Mouse (Mus musculus) cerebellum, postnatal 10 days (tissue): ENCODE data around the gene Gpn2.

Source experiments
- DNase-seq, 2 experiments: peaks; one replicate each; pipeline ENCODE4 v3.0.0; 2021; ENCODE audit warnings: mixed read lengths in 2 of 2

Gene Gpn2

DNA sequence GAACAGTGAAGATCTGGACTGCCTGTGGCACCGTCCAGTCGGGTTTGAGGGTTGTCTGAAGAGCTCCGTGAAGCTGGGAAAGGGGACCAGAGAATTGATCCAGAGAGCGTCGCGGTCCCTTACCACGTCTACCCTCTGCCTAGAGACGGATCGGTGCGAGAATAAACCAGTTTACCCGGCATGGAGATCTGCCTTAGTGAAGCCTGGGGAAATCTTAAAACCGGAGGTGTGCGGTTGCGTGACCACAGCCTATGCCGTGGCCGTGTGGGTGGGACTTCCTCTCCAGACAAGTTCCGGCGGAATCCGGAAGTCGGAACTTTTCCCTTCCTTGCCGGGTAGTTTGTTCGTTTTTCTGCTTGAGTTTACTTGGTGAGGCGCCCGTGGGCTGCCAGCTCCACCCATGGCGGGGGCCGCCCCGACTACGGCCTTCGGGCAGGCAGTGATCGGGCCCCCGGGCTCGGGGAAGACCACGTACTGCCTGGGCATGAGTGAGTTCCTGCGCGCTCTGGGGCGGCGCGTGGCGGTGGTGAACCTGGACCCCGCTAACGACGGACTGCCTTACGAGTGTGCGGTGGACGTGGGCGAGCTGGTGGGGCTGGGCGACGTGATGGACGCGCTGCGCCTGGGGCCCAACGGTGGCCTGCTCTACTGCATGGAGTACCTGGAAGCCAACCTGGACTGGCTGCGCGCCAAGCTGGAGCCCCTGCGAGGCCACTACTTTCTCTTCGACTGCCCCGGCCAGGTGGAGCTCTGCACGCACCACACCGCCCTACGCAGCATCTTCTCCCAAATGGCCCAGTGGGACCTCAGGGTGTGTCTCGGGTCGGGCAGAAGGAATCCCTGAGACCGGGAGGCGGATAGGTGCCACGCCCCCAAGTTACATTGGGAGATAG, at the start of gene Gpn2:
Gene Gpn2 (plus strand): TSS at position 304 of the 893 bp plus-strand sequence.
- DNase-seq, result peak; percentile 86

DNA sequence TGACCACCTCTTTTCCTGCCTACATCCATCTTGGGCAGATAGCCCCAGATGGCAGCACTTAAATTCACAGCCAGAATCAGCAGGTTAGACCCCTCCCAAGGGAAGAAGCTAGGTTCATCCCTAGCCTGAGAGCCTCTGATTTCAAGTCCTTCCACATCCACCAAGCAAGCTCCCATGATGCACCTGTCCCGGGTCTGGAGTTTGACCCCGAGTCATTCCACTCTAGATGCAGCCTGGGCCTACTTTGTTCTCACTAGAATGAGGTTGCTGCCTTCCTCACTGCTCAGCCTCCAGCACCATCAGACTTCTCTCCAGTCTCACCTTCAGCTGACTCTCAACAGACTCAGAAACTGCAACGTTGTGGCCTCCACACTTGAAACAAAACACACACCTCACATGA, 48.1 kb upstream of the Gpn2 start:
- DNase-seq, result no peak

DNA sequence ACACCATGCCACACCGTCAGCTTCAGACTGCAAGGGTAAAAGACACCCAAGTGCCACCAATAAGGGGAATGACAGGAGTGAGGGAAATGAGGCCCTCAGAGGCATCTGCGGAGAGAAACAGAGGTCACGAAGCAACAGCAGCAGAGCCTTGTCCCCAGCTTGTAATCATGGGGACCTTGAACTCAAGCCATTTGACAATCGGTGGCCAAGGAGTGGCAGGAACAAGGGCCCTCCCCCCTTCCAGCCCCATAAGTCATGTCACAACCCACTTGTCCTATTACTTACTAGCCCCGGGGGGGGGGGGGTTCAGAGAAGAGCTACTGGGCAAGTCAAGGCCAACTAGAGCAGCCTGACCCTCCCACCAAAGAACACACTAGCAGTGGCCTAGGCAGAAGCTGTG, 47.5 kb upstream of the Gpn2 start:
- DNase-seq, result no peak

DNA sequence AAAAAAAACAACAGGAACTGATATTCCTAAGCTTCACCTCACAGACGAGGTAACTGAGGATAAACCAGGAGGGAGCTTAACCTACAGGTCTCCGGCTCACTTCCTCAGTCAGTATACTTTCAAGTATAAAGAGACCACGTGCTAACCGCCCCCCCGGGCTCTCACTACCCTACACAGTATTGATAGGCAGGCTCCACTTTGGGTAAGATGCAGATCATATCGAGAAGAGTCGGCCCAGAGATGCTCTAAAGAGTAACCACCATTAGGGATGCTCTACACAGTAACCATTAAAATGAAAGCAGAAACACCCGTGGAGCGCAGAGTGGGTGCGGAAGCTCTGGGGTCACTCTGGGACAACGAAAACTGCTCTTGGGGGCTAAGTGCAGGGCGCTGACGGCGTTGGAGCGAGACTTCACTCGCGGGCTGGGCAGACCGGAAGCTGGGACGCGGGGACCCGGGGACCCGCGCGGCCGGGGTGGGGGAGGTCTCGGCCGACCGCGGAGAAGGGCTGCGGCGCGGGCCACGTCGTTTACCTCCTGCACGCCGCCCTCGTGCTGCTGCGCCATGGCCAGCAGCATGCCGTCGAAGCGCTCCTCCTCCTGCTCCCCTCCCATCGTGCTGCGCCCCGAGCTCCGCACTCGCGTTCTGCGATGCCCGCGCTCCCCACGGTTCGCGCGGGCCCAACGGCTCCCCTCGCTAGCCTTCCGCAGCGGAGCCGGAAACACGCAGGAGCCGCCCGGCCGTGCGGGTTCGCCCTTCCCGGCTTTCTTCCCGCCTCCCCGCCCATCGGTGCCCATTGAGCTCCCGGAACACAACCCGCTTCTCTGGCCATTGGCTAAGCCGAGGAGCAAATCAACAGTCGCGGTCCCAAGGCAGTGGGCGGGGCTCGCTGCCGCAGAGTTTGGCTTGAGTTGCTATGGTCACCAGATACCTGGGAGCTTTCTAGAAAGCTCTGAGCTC, 38.6 kb upstream of the Gpn2 start, which contains the start of gene Nudc:
Gene Nudc (minus strand): TSS at position 725 of the 960 bp plus-strand sequence.
- DNase-seq, result peak; percentile 97 to 98

DNA sequence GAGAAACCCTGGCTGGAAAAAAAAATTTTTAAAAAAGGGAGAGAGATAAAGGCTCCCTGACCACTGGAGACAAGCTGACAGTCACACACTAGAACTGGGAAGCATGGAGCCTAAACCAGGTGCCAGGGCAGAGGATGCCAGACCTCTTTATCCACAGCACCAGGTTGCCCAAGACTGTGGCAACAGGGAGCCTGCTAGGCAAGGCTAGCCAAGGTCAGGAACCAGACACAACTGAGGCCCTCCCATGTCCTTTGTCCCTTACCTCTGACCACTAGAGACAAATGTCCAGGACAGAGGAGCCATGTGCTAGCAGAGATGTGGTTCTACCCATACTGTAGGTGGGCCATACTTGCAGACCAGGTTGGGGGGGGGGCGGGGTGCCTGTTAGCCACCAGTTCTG, 32.1 kb upstream of the Gpn2 start:
- no peak for DNase-seq

DNA sequence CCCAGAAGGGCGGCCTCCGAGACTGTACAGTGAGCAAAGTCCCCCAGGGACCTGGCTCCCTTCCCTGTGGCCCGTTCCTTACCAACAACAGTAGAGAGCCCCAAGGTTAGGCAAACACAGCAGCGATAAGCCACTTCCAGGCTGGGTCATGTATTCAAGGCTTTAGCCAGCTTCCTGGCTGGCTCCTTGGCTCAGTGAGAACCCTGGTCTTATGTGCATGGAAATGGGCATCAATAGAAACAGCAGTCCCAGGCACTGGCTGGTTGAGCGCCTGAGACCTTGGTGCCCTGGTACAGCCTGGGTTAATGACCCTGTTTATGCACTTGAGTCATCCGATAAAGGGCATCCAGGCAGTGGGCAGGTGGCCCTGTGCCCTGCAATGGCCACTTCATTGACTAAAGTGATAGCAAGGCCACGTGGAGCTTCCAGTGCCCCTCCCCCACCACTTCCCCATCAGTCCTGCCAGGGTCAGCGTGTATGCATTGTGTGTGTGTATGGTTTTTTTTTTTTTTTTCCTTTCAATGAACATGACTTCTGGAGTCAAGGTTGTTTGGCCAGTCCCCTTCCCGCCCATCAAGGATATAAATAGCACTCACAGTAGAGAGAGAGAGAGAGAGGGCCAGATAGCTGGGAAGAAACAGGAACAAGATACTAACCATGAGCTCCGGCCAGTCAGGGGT, 31.3 kb upstream of the Gpn2 start, which contains the start of gene Nr0b2:
Gene Nr0b2 (plus strand): TSS at position 609 of the 680 bp plus-strand sequence.
- DNase-seq, result peak; percentile 42 to 50

DNA sequence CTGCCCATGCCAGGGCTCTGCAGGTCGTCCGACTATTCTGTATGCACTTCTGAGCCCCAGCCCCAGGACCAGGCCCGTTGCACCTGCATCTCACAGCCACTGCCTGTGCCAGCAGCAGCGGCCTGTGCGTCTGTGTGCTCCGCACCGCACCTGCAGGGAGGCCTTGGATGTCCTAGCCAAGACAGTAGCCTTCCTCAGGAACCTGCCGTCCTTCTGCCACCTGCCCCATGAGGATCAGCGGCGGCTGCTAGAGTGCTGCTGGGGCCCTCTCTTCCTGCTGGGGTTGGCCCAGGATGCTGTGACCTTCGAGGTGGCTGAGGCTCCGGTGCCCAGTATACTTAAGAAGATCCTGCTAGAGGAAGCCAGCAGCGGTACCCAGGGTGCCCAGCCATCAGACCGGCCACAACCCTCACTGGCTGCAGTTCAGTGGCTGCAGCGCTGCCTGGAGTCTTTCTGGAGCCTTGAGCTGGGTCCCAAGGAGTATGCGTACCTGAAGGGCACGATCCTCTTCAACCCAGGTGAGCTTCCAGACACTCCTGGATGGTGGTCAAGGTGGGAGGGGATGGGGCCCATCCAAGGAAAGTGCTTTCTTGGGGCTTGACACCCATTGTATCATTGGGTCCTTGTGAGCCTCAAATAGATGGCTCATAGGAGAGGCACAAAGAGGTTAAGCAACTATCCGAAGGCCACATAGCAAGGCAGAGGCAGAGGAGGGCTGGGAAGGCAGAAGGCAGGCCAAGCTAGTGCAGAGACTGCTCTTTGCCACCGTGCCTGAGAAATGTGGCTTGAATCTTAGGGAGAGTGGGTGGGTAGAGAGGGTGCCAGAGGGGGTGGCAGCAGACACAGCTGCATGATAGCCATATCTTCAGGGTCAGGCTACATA, 30.5 kb upstream of the Gpn2 start:
- peak; percentile 39 to 43 for DNase-seq

DNA sequence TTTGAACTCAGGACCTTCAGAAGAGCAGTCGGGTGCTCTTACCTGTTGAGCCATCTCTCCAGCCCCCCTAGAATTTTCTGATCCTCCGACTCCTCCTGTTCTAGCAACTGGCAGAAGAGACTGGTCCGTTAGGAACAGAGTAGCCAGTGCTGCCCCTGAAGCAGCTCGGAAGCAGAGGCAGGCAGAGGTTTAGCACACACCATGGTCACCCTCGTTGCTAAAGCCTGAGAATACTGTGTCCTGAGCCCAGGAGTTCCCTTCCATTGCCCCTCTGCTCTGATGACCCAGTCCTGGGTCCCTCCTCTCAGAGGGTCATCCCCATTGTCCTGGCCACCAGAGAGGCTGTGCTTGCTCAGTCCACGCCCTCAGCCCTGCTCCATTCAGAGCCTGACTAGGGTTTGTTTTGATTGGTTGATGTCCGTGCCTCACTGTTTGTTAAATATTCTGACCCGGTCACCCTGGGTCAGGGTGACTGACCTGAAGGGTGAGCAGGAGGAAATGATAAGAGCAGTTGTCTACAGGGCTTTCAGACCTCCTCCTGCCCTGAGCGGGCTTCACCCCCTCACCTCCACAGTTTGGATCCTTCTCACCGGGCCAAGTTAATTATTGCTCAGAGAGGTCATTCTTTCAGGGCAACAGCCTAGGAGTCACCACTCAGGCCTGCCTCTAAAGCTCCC, 27.0 kb upstream of the Gpn2 start:
- DNase-seq, result no peak

DNA sequence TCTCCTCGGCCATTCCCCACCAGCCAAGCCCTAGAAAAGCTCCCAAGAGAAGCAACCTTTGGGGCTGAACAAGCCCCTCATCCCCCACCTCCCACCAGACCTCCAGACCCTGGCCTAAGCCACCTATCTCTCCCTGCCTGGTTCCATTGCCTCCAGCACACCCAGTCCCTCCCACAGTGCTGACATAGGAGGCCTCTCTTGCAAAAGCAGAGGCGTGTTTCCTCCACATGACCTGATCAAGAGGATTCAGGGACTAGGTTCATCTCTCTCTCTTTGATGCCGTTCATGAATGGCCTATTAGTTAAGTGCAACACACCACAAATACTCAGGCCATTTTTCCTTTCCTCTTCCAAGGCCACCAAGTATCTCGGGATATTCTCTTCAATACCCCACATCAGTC, 24.3 kb upstream of the Gpn2 start:
- no peak for DNase-seq

DNA sequence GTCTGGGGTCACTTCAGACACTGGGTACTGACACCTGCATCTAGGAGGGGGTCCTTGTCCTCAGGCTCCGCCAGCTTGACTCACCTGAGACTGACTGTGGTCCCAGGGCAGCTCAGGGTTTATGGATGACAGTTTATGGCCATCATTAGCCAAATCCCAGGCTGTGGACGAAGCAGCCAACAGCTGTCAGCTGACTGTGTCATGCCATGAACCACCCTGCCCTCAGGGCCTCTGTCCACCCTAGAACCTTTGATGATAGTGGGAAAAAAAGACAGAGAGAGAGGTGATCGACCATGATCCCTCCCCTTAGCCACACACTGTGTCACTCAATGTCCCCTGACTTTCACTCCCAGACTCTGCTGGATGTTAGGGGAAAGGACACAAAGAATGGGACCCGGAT, 22.5 kb upstream of the Gpn2 start:
- no peak for DNase-seq

DNA sequence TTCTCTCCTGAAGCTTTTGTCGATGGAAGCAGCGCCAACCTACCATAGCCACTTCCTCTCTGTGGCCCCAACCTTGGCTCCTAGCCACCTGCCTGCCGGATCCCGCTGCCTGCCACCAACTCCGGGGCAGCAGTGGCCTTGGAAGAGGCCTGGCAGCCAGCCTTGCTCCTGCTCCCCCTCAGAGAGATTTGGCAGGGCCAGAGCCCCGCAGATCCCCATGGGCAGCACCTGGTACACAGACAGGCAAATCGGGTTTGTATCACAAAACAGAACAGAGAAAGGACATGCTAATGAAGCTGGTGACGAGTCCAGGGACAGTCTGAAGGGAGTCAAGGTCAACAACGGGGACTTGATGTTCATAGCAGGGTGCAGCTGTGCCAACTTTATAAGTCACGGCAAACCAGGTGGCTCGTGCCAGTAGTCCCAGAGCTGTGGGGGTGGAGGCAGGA, 21.0 kb upstream of the Gpn2 start:
- DNase-seq, result peak; percentile 85 to 90

DNA sequence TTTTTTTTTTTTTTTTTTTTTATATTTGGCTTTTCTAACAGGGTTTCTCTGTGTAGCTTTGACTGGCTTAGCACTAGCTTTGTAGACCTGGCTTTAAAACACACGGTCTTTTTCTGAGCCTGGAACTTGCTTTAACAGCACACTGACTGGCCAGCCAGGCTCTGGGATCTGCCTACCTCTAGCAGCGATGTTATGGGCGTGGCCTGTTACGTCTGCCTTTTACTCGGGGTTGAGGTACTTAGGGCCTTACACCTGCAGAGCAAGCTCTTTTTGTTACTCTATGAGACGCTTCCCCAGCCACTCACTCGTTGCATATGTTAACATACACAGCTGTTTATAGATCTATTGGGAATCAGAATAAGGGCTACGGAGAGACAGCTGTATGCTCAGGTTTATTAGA, 16.9 kb upstream of the Gpn2 start:
- no peak for DNase-seq

DNA sequence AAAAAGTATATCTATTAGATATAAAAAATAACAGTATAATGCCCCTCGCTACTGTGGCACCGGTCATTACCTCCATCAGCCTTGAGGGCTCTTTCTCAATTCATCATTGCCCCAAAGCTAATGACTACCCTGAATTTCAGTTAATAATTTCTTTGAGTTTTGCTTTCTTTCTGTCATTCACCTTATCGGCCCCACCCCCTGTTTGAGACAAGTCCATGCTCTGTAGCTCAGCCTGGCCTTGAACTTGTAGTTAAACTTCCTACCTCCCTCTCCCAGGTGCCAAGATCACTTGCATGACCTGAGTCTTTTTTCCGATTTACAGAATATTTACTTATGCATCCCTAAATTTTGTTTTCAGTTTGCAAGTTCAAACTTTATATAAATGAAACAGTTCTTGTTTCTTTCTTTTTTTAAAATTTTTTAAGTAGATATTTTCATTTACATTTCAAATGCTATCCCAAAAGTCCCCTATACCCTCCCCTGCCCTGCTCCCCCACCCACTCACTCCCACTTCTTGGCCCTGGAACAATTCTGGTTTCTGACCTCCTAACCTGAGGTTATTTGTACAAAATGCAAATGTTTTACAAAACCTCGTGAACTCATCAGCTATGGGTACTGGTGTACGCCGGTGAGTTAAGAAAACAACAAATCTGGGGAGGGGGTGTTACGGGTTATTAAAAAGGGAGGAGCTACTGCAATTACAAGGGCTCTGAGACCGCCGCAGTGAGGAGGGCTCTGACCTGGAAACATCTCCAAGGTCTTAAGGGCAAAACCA, 14.7 kb upstream of the Gpn2 start:
- DNase-seq, result no peak

DNA sequence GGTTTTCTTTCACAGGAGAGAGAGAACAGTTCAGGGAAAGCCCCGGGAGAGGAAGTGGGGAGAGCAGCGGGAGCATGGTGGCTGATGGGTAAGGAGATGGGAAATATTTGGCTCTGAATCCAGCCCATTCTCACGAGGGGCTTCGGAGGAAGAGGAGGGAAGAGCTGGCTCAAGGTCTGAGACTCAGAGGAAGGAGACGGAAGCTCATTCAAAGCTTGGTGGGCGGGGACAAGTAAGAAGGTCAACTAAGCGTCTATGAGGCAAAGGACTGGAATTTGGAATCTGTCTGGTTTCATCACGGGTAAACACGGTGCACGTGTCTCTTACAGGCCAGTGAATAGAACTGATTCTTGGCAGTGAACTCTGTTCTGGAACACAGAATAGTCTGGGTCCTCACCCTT, 14.1 kb upstream of the Gpn2 start:
- no peak for DNase-seq

DNA sequence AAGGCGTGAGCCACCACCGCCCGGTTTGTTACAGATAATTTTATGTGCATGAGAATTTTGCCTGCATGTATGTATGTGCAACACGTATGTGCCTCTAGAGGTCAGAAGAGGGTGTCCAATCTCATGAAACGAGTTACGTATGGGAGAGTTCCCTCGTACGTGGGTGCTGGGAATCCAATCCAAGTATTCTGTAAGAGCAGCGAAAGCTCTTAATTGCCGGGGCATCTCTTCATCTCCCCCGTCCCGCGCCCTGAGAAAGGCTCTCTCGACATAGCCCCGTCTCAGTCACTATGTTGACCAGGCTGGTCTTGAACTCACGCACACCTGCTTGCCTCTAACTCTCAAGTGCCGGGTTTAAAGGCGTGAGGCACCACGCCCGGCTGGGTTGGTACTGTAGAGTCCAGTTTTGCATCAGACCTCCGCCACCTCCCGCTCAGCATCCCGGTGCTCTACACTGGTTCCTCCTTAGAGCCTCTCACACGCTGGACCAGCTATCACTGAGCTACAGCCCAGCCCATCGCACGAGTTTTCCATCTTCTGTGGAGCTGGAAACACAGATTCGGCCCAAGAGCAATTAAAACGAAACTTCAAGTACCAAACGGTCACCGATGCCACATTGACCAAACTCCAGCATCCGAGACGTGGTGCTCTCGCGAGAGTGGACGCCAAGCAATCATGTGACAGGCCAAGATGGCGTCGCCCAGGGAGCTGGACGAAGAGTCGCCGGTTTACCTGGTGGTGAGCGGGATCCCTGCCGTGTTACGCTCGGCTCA, 9.9 kb upstream of the Gpn2 start, which contains the start of gene Gpatch3:
Gene Gpatch3 (plus strand): TSS at position 676 of the 773 bp plus-strand sequence.
- peak; percentile 95 to 97 for DNase-seq

DNA sequence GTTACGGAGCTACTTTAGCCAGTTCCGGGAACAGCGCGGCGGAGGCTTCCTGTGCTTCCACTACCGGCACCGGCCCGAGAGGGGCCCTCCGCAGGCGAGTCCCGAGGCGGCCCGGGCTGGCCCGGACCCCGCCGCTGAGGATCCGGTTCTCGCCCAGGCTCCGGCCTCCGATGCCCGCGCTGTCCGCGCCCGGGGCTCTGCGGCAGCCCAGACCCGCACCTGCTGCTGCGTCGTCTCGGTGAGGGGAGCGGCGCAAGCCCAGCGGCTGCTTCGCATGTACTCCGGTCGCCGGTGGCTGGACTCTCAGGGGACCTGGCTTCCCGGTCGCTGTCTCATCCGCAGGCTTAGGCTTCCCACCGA, 9.3 kb upstream of the Gpn2 start:
- no peak for DNase-seq

DNA sequence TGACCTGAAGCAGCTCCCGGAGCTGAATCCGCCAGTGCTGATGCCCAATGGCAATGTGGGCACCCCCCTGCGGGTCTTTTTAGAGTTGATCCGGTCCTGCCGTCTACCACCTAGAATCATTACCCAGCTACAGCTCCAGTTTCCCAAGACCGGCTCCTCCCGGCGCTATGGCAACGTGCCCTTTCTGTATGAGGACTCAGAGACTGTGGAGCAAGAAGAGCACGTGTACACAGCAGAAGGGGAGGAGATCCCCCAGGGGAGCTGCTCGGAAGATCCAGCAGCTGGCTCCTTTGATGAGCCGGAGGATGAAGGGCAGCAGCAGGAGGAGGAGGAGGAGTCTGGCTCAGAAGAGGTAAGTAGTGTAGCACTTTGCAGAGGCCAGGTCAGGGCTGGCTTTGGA, 6.2 kb upstream of the Gpn2 start:
- DNase-seq, result no peak

DNA sequence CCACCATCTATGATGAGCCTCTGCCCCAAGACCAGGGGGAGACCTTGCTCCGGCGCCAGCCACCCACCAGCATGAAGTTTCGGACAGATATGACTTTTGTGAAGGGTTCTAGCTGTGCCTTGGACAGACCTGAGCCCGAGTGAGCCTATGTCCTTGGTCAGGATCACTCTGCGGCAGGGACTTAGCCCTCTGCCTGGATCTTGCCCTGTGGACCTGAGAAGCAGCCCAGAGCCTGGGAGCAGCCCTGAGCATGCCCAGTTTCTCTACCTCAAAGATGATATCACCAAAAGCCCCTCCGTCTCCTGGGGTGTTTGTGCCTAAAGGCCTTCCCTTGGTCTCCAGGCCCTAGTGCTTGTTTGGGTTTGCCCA, 488 bp upstream of the Gpn2 start:
- no peak for DNase-seq

DNA sequence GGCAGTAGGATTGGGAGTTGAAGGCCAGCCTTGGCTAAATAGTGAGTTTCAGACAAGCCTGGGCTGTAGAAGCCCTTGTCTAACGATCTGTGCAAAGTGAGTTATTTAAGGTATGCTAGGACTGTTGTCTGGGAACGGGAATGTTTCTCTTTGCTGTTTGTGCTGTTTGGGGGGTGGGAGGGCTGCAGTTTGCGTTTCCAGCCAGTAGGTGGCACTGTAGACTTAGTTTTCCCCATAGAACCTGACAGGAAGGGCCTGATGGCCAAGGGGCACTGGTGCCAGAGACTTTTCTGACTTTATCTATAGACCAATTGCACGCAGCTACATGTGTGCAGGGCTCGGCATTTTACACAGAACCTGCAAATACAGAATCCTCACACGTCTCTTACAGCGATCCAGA, 8.4 kb downstream of the Gpn2 start:
- DNase-seq, result peak; percentile 82 to 86

DNA sequence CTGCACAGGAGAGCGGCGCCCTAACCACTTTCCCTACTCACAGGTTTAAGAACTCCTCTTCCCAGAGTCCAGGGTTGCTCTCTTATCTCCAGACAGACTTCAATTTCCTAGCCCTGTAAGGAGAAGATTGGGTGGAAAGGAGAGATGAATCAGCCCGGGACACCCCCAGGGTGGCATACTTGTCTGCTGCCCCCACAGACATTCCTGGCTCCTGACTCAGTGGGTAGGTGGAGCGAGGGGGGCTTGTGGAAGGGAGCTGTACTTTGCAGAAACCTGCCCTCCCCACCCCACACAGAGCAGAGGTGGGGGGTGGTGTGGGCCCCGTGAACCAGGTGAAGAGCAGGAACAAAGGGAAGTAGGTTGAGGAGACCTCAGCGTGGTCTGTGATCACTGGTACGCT, 11.4 kb downstream of the Gpn2 start:
- DNase-seq, result no peak
